Mouse (Mus musculus) spleen, embryonic (tissue): ENCODE results near the gene Mapre3.

ENCODE experiments used
- CTCF ChIA-PET: fragments of 350-600 bp; sonication (Branson Sonifier 250); formaldehyde crosslinking; loops from one replicate; lab custom pipeline; 2022; lab: Charles Lee

Mapre3 gene

GRCm38 (mm10) chr5:30814424-30815119, at the start of gene Mapre3:
TSS of gene Mapre3 (plus strand) at chr5:30814641.
- CTCF ChIA-PET: interaction anchor here (0.6 to 0.9 kb wide), 2 partner anchors 107 to 1493 kb away, joined by 4 to 5 read pairs; no protein-coding TSS in a partner anchor

DNA sequence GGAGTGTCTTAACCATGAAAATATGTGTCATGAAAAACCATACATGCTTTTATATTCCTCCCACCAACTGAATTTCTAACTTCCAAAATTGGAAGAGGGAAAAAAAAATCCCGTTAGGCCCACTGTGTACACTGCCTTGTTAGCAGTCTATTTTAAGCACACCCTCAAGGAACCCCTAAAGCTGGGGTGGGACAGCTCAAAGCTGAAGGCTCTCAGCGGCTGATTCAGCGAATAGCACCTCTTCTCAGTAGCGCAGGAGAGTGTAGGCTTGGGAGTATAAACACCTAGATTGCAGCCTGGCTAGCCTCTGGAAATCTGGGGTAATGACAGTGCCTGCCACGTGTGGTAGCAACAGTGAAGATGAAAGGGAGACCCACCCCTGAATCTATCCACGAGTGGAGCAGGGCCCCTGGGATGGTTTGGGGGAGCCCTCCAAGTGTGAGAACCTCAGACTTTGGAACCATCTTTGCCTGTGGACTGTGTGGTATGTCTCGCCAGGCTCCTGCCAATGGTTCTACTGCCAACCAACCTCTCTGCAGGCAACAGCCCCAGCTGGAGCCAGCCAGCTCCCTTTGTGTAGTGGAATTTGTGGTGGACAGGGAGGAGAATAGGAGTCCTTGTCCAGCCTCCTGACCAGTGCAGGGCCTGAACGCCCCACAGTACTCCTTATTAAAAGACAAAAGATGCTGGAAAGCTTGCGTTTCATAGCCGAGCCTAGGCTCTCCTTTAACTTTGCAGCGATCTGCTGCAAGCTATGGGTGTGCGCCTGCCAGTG, 48.7 kb upstream of the Mapre3 start:
- CTCF ChIA-PET: interaction anchor here (0.6 kb wide), 2 partner anchors 10 to 11 kb away, joined by 3 to 5 read pairs; no protein-coding TSS in a partner anchor

DNA sequence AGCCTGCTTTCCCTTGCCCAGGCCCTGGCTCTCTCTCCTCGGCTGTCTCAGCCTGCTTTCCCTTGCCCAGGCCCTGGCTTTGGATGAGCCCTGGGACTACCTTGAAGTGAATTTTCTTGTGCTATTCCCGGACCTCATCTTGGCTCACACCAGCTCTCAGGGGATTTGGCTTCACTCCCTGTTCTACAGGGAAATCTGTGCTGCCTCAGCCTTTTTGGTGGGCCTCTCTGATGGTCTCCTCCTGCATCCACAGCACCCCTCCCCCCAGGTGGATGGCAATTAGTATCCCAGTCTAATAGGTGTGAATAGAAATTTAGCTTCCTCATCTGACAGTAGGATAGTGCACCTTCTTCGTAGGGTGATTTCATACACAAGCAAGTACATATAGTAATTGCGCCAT, 46.4 kb upstream of the Mapre3 start:
- CTCF ChIA-PET: no interaction called here

DNA sequence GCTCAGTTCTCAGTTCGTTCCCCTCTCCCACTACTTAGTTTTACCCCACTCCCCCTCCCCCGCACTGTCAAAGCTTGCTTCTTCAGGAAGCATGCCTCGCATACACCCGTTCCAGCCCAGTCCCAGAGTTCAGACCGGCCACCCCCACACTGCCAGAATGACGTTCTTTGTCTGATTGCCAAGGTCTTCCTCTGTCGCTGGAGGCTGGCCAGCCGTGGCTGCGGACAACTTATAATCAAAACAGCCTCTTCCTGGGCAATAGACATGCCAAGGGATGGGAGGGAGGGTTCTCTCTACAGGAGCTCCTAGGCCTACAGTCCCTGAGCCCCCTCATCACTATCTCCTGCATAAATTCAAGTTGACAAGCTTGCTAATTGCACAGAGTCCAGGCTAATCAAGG, 45.8 kb upstream of the Mapre3 start:
- CTCF ChIA-PET: interaction anchor here (0.7 kb wide), 1 partner anchor 126 kb away, joined by 3 read pairs; no protein-coding TSS in a partner anchor

- CTCF ChIA-PET: interaction anchor here (0.7 kb wide), 1 partner anchor 127 kb away, joined by 3 read pairs; no protein-coding TSS in a partner anchor
Measured at GRCm38 (mm10) chr5:30769075-30769474, 45.4 kb upstream of the Mapre3 start.

DNA sequence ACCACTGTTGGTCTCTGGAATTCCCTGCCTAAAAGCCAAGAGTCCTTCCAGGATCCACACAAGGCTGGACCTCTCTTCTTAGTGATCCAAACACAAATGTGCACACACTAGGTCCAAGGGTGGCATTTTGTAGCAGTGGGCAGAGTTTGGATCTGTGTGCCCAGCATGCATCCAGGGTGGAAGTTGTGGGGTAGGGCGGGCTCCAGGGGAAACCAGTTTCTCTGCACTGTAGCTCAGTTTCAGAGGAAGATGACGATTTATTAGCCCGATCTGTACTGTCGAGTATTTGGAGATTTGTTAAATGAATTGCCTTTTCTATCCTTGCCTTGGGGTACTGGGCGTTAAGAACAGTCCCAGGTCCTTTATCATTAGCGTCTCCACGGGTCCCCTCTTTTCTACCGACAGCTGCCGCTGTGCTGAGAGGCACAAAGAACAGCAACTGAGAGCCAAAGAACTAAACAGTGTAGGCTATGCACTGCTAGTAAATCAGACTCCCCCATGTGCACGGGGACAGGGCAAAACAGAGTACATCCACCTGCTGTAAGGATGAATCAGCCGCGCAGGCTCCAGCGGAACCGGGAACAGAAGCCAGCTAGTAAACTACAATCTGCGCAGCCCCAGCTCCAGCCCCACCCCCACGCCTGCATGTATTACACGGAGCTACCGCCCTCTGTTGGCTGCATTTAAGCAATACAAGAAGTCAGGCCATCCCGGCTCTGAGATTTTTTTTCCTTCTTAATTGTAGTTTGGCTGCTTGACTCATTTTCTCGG, 39.7 kb upstream of the Mapre3 start:
- CTCF ChIA-PET: interaction anchor here (0.5 to 0.6 kb wide), 2 partner anchors 10 to 1039 kb away, joined by 5 to 7 read pairs; no protein-coding TSS in a partner anchor

DNA sequence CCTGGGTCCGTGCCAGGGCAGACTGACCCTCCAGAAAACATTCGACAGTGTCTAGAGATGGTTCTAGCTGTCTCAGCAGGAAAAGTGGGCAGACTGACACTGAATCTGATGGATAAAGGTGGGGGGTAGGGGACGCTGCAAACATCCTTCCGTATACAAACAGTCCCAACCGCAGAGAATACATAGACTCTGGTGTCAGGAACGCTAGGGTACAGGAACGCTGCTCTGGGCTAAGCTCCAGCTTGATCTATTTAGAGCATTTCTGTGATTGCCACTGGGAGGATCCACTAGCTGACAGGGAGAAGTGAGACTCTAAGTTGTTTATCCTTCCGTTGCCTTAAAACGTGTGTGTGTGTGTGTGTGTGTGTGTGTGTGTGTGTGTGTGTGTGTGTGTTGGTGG, 33.7 kb upstream of the Mapre3 start:
- CTCF ChIA-PET: no interaction called here

DNA sequence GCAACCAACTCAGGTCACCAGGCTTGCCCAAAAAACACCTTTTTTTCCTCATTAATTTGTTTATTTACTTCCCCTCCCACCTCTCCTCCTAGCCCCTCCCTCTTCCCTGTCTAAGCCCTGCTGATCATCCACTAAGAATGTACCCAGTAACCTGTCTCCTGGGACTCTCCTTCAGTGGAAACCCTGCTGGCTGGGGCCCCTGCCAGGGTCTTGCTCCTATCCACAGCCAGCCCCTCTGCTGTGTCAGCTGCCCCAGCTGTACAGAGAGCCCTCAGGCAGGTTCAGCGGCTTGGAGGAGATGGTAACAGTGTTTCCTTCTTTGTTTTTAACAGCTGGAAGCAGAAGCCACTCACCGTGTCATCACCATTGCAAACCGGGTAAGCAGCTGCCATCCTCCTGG, 33.3 kb upstream of the Mapre3 start:
- CTCF ChIA-PET: no interaction called here

GRCm38 (mm10) chr5:30787381-30787780, 27.1 kb upstream of the Mapre3 start:
- CTCF ChIA-PET: interaction anchor here (0.6 kb wide), 1 partner anchor 187 kb away, joined by 3 read pairs; no protein-coding TSS in a partner anchor

- CTCF ChIA-PET: no interaction called here
Measured at GRCm38 (mm10) chr5:30790047-30790446, 24.4 kb upstream of the Mapre3 start.

GRCm38 (mm10) chr5:30796125-30796524, 18.3 kb upstream of the Mapre3 start:
- CTCF ChIA-PET: no interaction called here

GRCm38 (mm10) chr5:30797482-30797881, 17.0 kb upstream of the Mapre3 start:
- CTCF ChIA-PET: no interaction called here

DNA sequence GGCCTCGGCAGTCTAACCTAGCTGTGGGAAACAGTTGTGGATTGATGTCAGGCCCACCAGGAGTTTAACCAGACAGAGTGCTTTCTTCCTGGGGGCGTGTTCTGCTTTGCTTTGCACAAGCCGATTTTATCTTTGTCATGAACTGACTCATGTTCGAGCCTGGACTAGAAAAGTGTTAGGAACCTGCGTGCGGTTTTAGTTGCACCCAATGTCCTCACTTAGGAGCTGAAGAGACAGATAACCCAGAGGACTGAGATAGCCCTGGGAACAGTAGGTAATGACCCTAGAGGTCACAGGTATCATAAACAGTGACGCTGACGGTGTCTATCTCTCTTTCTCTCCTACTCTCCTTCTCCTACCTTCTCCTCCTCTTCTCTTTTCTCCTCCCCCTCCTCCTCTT, 16.5 kb upstream of the Mapre3 start:
- CTCF ChIA-PET: no interaction called here

- CTCF ChIA-PET: no interaction called here
Measured at GRCm38 (mm10) chr5:30798965-30799364, 15.5 kb upstream of the Mapre3 start.

- CTCF ChIA-PET: no interaction called here
Measured at GRCm38 (mm10) chr5:30802724-30803467, 11.5 kb upstream of the Mapre3 start.

GRCm38 (mm10) chr5:30806106-30806505, 8.3 kb upstream of the Mapre3 start:
- CTCF ChIA-PET: interaction anchor here (0.8 kb wide), 1 partner anchor 163 kb away, joined by 5 read pairs; no protein-coding TSS in a partner anchor

DNA sequence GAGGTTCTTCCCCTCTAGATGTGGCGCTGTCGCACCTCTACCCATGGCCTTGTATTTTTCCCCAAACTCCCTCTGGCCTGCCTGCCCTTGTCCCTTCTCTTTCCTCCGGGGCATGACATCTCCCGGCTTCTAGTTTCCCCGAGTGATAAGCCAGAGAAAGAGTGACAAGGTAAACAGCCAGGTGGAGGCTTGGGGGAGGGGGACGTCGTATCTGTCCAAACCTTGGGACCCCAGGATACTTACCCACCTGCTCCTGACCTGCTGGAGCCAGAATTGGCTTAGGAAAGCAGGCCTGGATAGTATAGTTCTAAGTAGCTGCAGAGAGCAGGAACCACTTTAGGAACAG, 652 bp downstream of the Mapre3 start:
- CTCF ChIA-PET: interaction anchor here (0.6 to 0.9 kb wide), 2 partner anchors 107 to 1492 kb away, joined by 4 to 5 read pairs; no protein-coding TSS in a partner anchor

DNA sequence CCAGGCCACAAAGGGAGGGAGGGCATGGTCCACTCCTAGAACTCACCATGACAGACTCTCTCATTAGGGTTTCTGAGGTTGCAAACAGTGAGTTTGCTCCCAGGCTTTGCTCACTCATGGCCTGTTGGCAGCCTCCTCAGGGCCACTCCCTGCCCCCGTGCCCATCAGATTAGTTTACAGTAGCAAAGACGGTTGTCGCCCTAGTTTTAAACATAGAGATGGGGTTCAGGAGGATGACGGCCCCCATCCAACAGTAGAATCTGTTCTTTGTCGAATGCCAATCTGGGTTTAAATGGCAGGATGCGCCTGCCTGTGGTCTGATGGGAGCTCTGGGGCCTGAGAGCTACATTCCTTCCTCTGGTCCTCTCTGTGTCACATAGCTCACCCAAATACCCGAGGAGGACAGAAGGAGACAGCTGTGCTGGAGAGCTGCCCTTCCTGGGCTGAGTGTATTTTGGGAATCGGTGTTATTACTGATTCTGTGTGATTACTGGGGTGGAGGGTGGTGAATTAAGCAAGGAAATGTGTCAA, 1.9 kb downstream of the Mapre3 start:
- CTCF ChIA-PET: no interaction called here

GRCm38 (mm10) chr5:30818758-30819309, 4.4 kb downstream of the Mapre3 start:
- CTCF ChIA-PET: no interaction called here

DNA sequence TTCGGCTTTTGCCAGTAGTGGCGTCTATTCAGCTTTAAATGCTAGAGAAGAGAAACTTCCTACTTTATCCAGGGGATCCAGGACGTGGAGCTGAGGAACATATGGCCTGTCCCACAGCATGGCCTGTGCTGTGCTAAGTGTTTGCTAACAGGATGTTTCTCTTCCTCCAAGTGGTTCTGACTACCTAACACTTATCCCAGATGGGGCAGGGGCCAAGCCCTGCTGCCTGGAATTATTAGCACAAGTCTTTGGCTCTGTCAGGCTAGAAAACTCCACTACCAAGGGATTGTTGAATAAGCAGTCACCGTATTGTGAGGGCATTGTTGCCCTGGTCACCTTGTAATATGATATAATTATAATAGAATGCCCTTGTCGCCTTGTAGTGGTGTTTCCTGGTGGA, 8.2 kb downstream of the Mapre3 start:
- CTCF ChIA-PET: no interaction called here
